In genomic region chr9:37689970-37690686, GRCm38 (mm10) we compare ENCODE assay signal across 10 mouse cellular contexts. TPM values are rescaled to one million over a fixed set of nuclear protein-coding genes. Genes with fewer than 3 reads are reported as not detected.
DNase-seq lines count a peak whose midpoint lies in the region; ATAC-seq and TF ChIP-seq lines count a peak whose summit lies in the region.
"Had no signal": no experiment of that assay in that cellular context is flagged by ENCODE, and none has a peak within 500 bp of the region (broad histone marks: within the 10 kb centered on the region; RNA-seq: fewer than 3 reads in every experiment).

No protein-coding gene starts in this region.

- 40% methylated on average over 5 of the region's 5 CpGs for WGBS in forebrain, embryonic 11.5 days
- 32% methylated on average over 5 of the region's 5 CpGs for WGBS in forebrain, embryonic 16.5 days
- 60% methylated on average over 5 of the region's 5 CpGs for WGBS in lung, embryonic 14.5 days
- 54% methylated on average over 5 of the region's 5 CpGs for WGBS in neural tube, embryonic 12.5 days

- no peak overlapping the region for H3K4me2 ChIP-seq in forebrain, embryonic 11.5 days (ENCODE audit: low read depth, low read length, severe bottlenecking)
- no peak overlapping the region for H3K4me2 ChIP-seq in forebrain, embryonic 16.5 days (ENCODE audit: low read length)
- no peak overlapping the region for H3K4me2 ChIP-seq in lung, embryonic 14.5 days
- H3K4me2 ChIP-seq in neural tube, embryonic 12.5 days (replicated peaks) = no peak overlapping the region
- H3K4me2 ChIP-seq: heart, embryonic 15.5 days; neural tube, embryonic 13.5 days had no signal

- DNase-seq in forebrain, embryonic 11.5 days (ENCODE audit: low spot score) = no peak
- peak; percentile 77 for DNase-seq in lung, embryonic 14.5 days
- no peak for DNase-seq in lung, postnatal 4 days
- DNase-seq in embryo, embryonic 9.5 days (ENCODE audit: extremely low spot score) = peak; percentile 53

- peak; percentile 71 for TF ChIP-seq CTCF in lung, embryonic 14.5 days (IDR thresholded peaks at IDR 0.05; ENCODE audit: low read depth)

- H3K9ac ChIP-seq in forebrain, embryonic 11.5 days (ENCODE audit: low read length) = no peak overlapping the region
- H3K9ac ChIP-seq in forebrain, embryonic 16.5 days (replicated peaks; ENCODE audit: low read depth, low read length) = no peak overlapping the region
- H3K9ac ChIP-seq in lung, embryonic 14.5 days = no peak overlapping the region
- no peak overlapping the region for H3K9ac ChIP-seq in neural tube, embryonic 12.5 days
- H3K9ac ChIP-seq: heart, embryonic 15.5 days; neural tube, embryonic 13.5 days had no signal

- ATAC-seq in forebrain, embryonic 11.5 days (replicated peaks; ENCODE audit: low FRiP score) = peak; percentile 72
- ATAC-seq in forebrain, embryonic 16.5 days = no peak
- ATAC-seq in lung, embryonic 14.5 days (ENCODE audit: insufficient read depth) = no peak
- peak; percentile 56; the same call in 1 of the 2 replicates for ATAC-seq in neural tube, embryonic 12.5 days (ENCODE audit: low FRiP score, low read depth)
- ATAC-seq in erythroid progenitor cell, adult 5-6 weeks (replicated peaks; ENCODE audit: low FRiP score, poor library complexity, severe bottlenecking) = no peak
- no peak for ATAC-seq in megakaryocyte, adult 5-6 weeks (ENCODE audit: poor library complexity, severe bottlenecking)

- H3K9me3 ChIP-seq in forebrain, embryonic 11.5 days (ENCODE audit: control insufficient read depth, low read length) = no peaks in the 10 kb centered on the region
- H3K9me3 ChIP-seq in forebrain, embryonic 16.5 days (ENCODE audit: control insufficient read depth, low read length) = no peaks in the 10 kb centered on the region
- no peaks in the 10 kb centered on the region for H3K9me3 ChIP-seq in lung, embryonic 14.5 days (ENCODE audit: low read depth, low read length)
- no peaks in the 10 kb centered on the region for H3K9me3 ChIP-seq in neural tube, embryonic 12.5 days
- H3K9me3 ChIP-seq: heart, embryonic 15.5 days; neural tube, embryonic 13.5 days had no signal

- H3K36me3 ChIP-seq in forebrain, embryonic 11.5 days (ENCODE audit: control insufficient read depth, insufficient read depth, low read length) = no peaks in the 10 kb centered on the region
- H3K36me3 ChIP-seq in forebrain, embryonic 16.5 days (ENCODE audit: control insufficient read depth, insufficient read depth) = no peaks in the 10 kb centered on the region
- no peaks in the 10 kb centered on the region for H3K36me3 ChIP-seq in lung, embryonic 14.5 days (ENCODE audit: insufficient read depth)
- no peaks in the 10 kb centered on the region for H3K36me3 ChIP-seq in neural tube, embryonic 12.5 days
- H3K36me3 ChIP-seq: heart, embryonic 15.5 days; neural tube, embryonic 13.5 days had no signal

- no peak overlapping the region for H3K27ac ChIP-seq in forebrain, embryonic 11.5 days (ENCODE audit: low read depth, low read length)
- H3K27ac ChIP-seq in forebrain, embryonic 16.5 days (ENCODE audit: low read length) = no peak overlapping the region
- H3K27ac ChIP-seq in lung, embryonic 14.5 days (ENCODE audit: low read depth) = no peak overlapping the region
- H3K27ac ChIP-seq in neural tube, embryonic 12.5 days = no peak overlapping the region
- H3K27ac ChIP-seq: heart, embryonic 15.5 days; neural tube, embryonic 13.5 days had no signal

- no peak overlapping the region for H3K4me3 ChIP-seq in forebrain, embryonic 11.5 days (ENCODE audit: low read depth, low read length)
- H3K4me3 ChIP-seq in forebrain, embryonic 16.5 days (replicated peaks; ENCODE audit: low read length) = no peak overlapping the region
- H3K4me3 ChIP-seq in lung, embryonic 14.5 days (ENCODE audit: low read depth, low read length) = no peak overlapping the region
- no peak overlapping the region for H3K4me3 ChIP-seq in neural tube, embryonic 12.5 days
- H3K4me3 ChIP-seq: heart, embryonic 15.5 days; neural tube, embryonic 13.5 days had no signal

- no peaks in the 10 kb centered on the region for H3K4me1 ChIP-seq in forebrain, embryonic 11.5 days (replicated peaks; ENCODE audit: control insufficient read depth, insufficient read depth, low read length)
- no peaks in the 10 kb centered on the region for H3K4me1 ChIP-seq in forebrain, embryonic 16.5 days (replicated peaks; ENCODE audit: control insufficient read depth, insufficient read depth, low read length)
- H3K4me1 ChIP-seq in lung, embryonic 14.5 days (ENCODE audit: insufficient read depth) = no peaks in the 10 kb centered on the region
- no peaks in the 10 kb centered on the region for H3K4me1 ChIP-seq in neural tube, embryonic 12.5 days
- H3K4me1 ChIP-seq: heart, embryonic 15.5 days; neural tube, embryonic 13.5 days had no signal

- H3K27me3 ChIP-seq in forebrain, embryonic 11.5 days (ENCODE audit: control insufficient read depth, insufficient read depth, low read length) = no peaks in the 10 kb centered on the region
- H3K27me3 ChIP-seq in forebrain, embryonic 16.5 days (replicated peaks; ENCODE audit: control insufficient read depth, insufficient read depth, low read length) = no peaks in the 10 kb centered on the region
- H3K27me3 ChIP-seq in lung, embryonic 14.5 days (ENCODE audit: insufficient read depth, low read length) = no peaks in the 10 kb centered on the region
- H3K27me3 ChIP-seq in neural tube, embryonic 12.5 days (replicated peaks) = no peaks in the 10 kb centered on the region
- H3K27me3 ChIP-seq: heart, embryonic 15.5 days; neural tube, embryonic 13.5 days had no signal

RNA-seq across cellular contexts. Expression of gene Panx3, which starts 21.1 kb away (rescaled TPM):
- polyA plus RNA-seq in forebrain, embryonic 11.5 days (2014; fragmentation: Nextera tagmentation; extraction: Ambion mirVana) = 0.32 TPM in 1 of 2 replicates, not detected in the other
- 0.96 TPM in 1 of 2 replicates, not detected in the other for polyA plus RNA-seq in forebrain, embryonic 16.5 days (2015; fragmentation: Nextera tagmentation; extraction: Ambion mirVana)
- not detected in 2 replicates for polyA plus RNA-seq in lung, embryonic 14.5 days (2014; fragmentation: Nextera tagmentation; extraction: Ambion mirVana)
- polyA plus RNA-seq in neural tube, embryonic 12.5 days (2016; fragmentation: Nextera tagmentation; extraction: Ambion mirVana) = not detected in 2 replicates
- total RNA-seq in erythroid progenitor cell, adult 5-6 weeks (2015; ENCODE audit: low replicate concordance) = not detected in 2 replicates
- not detected in 2 replicates for total RNA-seq in erythroid progenitor cell, adult 5-6 weeks (2017; ENCODE audit: low replicate concordance)
- total RNA-seq in megakaryocyte, adult 5-6 weeks (2015) = not detected in 2 replicates
- not detected in 2 replicates for total RNA-seq in megakaryocyte, adult 5-6 weeks (2017)
- polyA plus RNA-seq: neural tube, embryonic 13.5 days had no signal

RNA-seq across cellular contexts. Expression of gene Olfr160, which starts 25.9 kb away (rescaled TPM):
- not detected in 2 replicates for polyA plus RNA-seq in forebrain, embryonic 11.5 days (2014; fragmentation: Nextera tagmentation; extraction: Ambion mirVana)
- not detected in 2 replicates for polyA plus RNA-seq in forebrain, embryonic 16.5 days (2015; fragmentation: Nextera tagmentation; extraction: Ambion mirVana)
- polyA plus RNA-seq in lung, embryonic 14.5 days (2014; fragmentation: Nextera tagmentation; extraction: Ambion mirVana) = not detected in 2 replicates
- polyA plus RNA-seq in neural tube, embryonic 12.5 days (2016; fragmentation: Nextera tagmentation; extraction: Ambion mirVana) = not detected in 2 replicates
- not detected in 2 replicates for total RNA-seq in erythroid progenitor cell, adult 5-6 weeks (2015; ENCODE audit: low replicate concordance)
- total RNA-seq in erythroid progenitor cell, adult 5-6 weeks (2017; ENCODE audit: low replicate concordance) = not detected in 2 replicates
- total RNA-seq in megakaryocyte, adult 5-6 weeks (2015) = not detected in 2 replicates
- total RNA-seq in megakaryocyte, adult 5-6 weeks (2017) = not detected in 2 replicates
- polyA plus RNA-seq: heart, embryonic 15.5 days; neural tube, embryonic 13.5 days had no signal

RNA-seq across cellular contexts. Expression of gene Tbrg1, which starts 33.0 kb away (rescaled TPM):
- 128 TPM in 2 replicates for polyA plus RNA-seq in forebrain, embryonic 11.5 days (2014; fragmentation: Nextera tagmentation; extraction: Ambion mirVana)
- polyA plus RNA-seq in forebrain, embryonic 16.5 days (2015; fragmentation: Nextera tagmentation; extraction: Ambion mirVana) = 79.2 and 80.7 TPM in 2 replicates
- 128 and 139 TPM in 2 replicates for polyA plus RNA-seq in lung, embryonic 14.5 days (2014; fragmentation: Nextera tagmentation; extraction: Ambion mirVana)
- polyA plus RNA-seq in neural tube, embryonic 12.5 days (2016; fragmentation: Nextera tagmentation; extraction: Ambion mirVana) = 114 and 115 TPM in 2 replicates
- 16.9 and 30.6 TPM in 2 replicates for total RNA-seq in erythroid progenitor cell, adult 5-6 weeks (2015; ENCODE audit: low replicate concordance)
- 19.5 and 25.8 TPM in 2 replicates for total RNA-seq in erythroid progenitor cell, adult 5-6 weeks (2017; ENCODE audit: low replicate concordance)
- total RNA-seq in megakaryocyte, adult 5-6 weeks (2015) = 10.7 and 14.9 TPM in 2 replicates
- total RNA-seq in megakaryocyte, adult 5-6 weeks (2017) = 12.8 and 18.6 TPM in 2 replicates

RNA-seq across cellular contexts. Expression of gene Olfr874, which starts 54.8 kb away (rescaled TPM):
- not detected in 2 replicates for polyA plus RNA-seq in forebrain, embryonic 11.5 days (2014; fragmentation: Nextera tagmentation; extraction: Ambion mirVana)
- not detected in 2 replicates for polyA plus RNA-seq in forebrain, embryonic 16.5 days (2015; fragmentation: Nextera tagmentation; extraction: Ambion mirVana)
- polyA plus RNA-seq in lung, embryonic 14.5 days (2014; fragmentation: Nextera tagmentation; extraction: Ambion mirVana) = not detected in 2 replicates
- not detected in 2 replicates for polyA plus RNA-seq in neural tube, embryonic 12.5 days (2016; fragmentation: Nextera tagmentation; extraction: Ambion mirVana)
- not detected in 2 replicates for total RNA-seq in erythroid progenitor cell, adult 5-6 weeks (2015; ENCODE audit: low replicate concordance)
- total RNA-seq in erythroid progenitor cell, adult 5-6 weeks (2017; ENCODE audit: low replicate concordance) = not detected in 2 replicates
- not detected in 2 replicates for total RNA-seq in megakaryocyte, adult 5-6 weeks (2015)
- total RNA-seq in megakaryocyte, adult 5-6 weeks (2017) = not detected in 2 replicates
- polyA plus RNA-seq: heart, embryonic 15.5 days; neural tube, embryonic 13.5 days had no signal

Comparison
In these comparisons a context has a peak if more than half of its experiments do, and no peak if none do; other contexts are left out.
1. ATAC-seq: peak in forebrain, embryonic 11.5 days (single experiment) and neural tube, embryonic 12.5 days (single experiment); none in forebrain, embryonic 16.5 days (single experiment), lung, embryonic 14.5 days (single experiment), erythroid progenitor cell, adult 5-6 weeks (single experiment) and megakaryocyte, adult 5-6 weeks (single experiment).
2. DNase-seq: peak in lung, embryonic 14.5 days (single experiment) and embryo, embryonic 9.5 days (single experiment); none in forebrain, embryonic 11.5 days (single experiment) and lung, postnatal 4 days (0 of 2).